Mouse (Mus musculus) CD4-positive, CD25-positive, alpha-beta regulatory T cell, adult 4 months (primary cell): ENCODE measurements around the gene Rcsd1. TPM values are rescaled to one million over a fixed set of nuclear protein-coding genes. Genes with fewer than 3 reads are reported as not detected.

Experiments
- ATAC-seq: one replicate; pipeline ENCODE4 v1.8.0; 2017
- polyA plus RNA-seq, 2 experiments: library from polyadenylated mRNA; unstranded; fragments of 100-300 nt; shearing (Covaris generic); gene quantifications; one replicate each; pipeline ENCODE4 v1.2.1; 2017

Rcsd1 gene
- polyA plus RNA-seq, 2 experiments from 2014 or later, result 114 to 159 TPM

GRCm38 (mm10) chr1:165661725-165662124 is 47.8 kb downstream of the Rcsd1 start:
- no peak for ATAC-seq

GRCm38 (mm10) chr1:165661191-165661590 is 48.4 kb downstream of the Rcsd1 start:
- peak; percentile 12 for ATAC-seq

- peak; percentile 72 for ATAC-seq
Measured at GRCm38 (mm10) chr1:165660774-165661173, 48.8 kb downstream of the Rcsd1 start.

DNA sequence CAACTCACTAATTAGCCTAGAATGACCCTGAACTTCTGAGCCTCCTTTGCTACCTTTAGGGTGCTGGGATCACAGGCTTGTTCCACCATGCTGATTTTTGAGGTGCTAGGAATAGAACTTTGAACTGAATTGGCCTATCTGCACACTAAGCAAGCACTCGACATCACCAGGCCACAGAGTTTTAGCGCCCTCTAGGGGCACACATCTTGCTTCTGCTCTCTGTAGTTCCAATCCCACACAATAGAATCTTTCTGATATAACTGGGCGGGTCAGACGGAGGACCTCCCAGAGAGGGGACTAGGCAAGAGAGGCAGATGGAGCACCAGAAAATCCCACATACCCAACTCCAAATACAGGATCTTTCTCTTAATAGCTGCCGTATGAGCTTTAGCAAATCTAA is 51.0 kb downstream of the Rcsd1 start:
- no peak for ATAC-seq

DNA sequence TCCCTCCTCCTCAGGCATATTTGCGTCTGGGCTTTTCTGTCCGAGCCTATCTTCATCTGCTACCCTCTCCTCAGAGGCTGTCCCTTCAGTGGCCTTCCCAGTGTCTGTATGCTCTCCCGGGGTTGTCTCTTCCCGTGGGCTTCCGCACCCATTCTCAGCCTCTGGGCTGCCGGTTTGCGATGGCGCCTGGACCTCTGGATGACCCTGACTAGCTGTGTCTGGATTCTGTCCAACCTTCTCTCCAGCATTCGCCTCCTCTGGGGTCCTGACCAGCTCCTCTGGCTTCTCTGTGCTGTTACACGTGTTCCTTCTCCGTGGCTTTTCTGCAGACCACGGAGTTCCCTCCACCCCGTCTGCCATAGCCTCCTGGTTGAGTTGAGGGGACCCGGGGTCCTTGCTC is 54.1 kb downstream of the Rcsd1 start:
- no peak for ATAC-seq

- ATAC-seq, result no peak
Measured at GRCm38 (mm10) chr1:165655022-165655421, 54.5 kb downstream of the Rcsd1 start.

- no peak for ATAC-seq
Measured at GRCm38 (mm10) chr1:165653126-165653885, 56.3 kb downstream of the Rcsd1 start.

DNA sequence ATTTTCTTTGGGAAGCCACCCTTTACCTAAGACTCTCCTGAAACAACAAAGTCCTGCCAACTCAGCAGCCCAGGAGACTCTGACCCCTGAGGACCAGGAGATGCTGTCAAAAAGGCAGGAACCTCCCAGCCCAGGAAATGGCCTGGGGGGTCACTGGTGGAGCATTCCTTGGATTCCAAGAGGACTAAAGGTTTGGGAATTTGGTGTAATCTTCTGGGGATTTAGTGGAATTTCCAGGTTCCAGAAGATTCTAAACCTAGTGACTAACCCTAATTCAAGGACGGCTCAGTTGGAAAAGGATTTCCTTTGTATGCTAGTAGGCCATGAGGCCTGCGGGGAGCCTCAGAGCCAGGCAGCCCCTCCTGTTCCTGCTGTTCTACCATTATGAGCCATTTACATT is 57.0 kb downstream of the Rcsd1 start:
- no peak for ATAC-seq

DNA sequence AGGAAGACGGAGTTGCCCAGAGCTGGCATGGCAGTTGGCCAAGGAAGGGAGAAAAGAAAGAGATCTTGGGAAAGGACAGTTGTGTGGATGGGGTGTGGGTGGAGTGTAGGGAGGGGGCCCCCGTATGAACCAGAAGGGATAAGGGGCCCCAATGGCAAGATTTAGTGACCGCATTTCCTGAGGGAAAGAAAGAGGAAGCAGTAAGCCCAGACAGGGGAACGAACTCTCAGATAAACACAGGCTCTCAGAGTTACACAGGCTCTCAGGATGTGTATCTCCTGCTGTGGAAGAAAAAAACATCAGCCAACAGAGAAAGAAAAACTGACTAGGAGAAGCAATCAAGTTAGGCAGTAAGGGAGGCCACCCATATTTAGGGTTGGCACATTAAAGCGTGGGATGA is 58.4 kb downstream of the Rcsd1 start:
- no peak for ATAC-seq

DNA sequence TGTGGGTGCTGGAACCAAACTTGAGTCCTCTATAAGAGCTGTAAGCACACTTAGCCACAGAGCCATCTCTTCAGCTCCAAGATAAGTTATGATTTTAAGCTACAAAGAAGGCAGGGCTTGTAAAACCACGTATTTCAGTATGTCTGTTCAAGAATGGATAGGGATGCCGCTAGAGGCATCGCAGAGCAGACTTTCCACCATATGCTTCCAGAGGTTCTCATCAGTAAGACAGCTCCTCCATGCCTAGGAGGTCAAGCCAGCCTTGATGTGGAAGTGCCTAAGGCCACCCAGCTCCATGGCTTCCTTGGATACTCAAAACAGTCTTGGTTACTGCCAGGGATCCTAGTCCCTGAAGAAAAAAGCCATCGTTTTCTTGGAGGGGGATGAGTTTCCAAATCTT is 64.5 kb downstream of the Rcsd1 start:
- ATAC-seq, result no peak

GRCm38 (mm10) chr1:165643735-165644134 is 65.8 kb downstream of the Rcsd1 start:
- ATAC-seq, result no peak

GRCm38 (mm10) chr1:165642780-165643311 is 66.7 kb downstream of the Rcsd1 start:
- no peak for ATAC-seq

- ATAC-seq, result peak; percentile 76
Measured at GRCm38 (mm10) chr1:165641786-165642771, 67.5 kb downstream of the Rcsd1 start.

DNA sequence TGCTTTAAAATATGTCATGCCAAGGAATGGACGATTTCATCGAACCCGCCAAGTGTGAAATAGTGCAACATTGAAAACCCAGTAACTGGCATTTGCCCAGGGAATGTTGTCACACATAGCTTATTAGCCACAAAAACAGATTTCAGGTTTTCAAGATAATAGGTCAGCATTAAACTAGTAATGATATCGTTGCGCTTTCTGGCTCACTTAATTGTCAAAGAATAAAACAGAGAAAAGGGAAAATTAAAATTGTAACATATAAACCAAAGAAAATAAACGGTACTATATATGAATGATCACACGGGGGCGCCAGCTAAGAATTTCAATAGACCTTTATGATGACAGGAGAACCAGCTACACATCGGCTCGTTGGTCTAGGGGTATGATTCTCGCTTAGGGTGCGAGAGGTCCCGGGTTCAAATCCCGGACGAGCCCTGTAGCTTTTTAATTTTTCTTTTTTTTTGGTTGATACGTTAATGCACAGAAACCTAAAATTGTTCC is 68.2 kb downstream of the Rcsd1 start:
- peak; percentile 69 for ATAC-seq

GRCm38 (mm10) chr1:165636289-165636688 is 73.3 kb downstream of the Rcsd1 start:
- ATAC-seq, result no peak

GRCm38 (mm10) chr1:165635055-165635897 is 74.3 kb downstream of the Rcsd1 start:
- no peak for ATAC-seq

DNA sequence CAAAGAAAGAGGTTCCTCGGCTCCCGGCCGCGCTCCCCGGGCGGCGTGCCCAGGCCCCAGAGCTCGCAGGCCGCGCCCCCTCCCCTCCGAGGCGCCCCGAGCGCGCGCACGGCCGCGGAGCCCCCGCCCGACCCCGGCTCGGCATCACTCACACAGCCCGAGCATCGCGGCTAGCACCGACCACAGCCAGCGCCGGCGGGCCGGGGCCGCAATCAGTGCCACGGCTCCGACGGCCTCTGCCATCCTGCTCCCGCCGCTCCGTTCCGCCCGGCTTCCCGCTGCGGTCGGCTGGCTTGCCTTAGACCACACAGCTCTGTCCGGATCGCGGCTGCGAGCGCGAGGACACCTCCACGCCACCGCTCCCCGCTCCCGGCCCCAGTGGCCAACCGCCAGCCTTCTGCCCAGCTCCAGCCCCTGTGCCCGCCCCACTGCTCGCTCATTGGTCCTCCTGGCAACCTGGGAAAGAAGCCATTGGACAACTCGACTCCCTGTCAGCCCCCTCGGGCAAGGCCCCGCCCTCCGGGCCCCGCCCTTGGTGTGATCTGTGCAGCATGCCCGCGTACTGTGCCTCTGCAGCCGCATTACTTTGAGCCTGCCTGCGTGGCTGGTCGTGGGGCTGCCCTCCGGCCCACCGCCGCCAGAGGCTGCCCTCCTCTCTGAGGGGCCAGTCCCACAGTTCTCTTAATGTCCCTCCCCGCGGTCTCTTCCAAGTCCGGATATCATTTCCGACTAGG is 75.2 kb downstream of the Rcsd1 start, which contains the start of gene Mpzl1:
Gene Mpzl1, minus strand, starts transcription at position 388 of the 734 bp plus-strand sequence.
- peak; percentile 100 for ATAC-seq

DNA sequence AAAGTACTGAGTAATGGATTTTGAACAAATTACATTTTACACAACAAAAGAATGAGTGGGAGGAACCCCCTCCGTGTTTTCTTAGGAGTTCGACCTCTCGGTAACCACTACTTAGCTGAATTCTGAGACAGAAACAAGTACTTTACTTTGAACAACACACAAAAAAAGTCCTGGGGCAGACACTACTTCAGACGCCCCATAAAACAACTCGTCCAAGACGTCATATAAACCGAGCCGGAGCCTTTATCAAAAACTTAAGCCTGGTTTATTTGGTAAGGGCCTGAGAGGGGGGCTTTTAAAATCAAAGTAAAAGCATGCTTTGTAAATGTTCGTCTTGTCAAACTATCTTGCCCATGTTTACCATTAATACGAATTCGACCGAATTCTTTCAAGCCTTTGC is 76.2 kb downstream of the Rcsd1 start:
- ATAC-seq, result no peak

- ATAC-seq, result no peak
Measured at GRCm38 (mm10) chr1:165631136-165631535, 78.4 kb downstream of the Rcsd1 start.

DNA sequence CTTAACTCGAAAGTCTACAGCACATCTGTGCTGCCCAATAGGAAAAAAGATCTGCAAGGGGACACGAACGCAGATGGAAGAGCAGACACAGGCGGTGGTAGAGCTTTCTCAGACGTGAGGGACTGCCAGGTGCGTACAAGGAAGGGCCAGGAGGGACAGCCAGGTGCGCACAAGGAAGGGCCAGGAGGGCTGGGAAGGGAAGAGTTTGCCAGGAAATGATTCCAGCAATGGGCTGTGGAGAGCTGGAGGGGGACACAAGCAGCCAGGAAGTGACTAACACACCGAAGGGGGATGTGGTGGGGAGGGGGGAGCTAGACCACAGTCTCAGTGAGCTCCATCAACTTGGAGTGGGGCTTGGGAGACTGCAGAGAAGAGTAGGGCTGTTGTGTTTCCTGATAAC is 79.6 kb downstream of the Rcsd1 start:
- no peak for ATAC-seq

DNA sequence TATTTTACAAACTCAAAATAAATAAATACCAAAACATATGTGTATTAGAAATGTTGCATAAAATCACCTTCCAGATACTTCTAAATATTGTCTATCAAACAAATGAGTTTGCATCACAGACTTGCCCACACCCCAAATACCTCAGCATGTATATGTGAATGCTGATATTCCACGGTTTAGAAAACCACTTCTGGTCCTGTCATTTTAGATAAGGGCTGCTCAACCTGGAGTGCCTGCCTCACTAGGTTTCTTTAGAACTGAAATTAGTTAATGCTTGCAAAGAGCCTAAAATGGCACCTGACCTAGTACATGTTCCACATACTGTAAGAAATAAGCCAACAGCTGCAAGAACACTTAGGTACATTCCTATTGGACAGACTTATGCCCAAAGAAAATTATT is 81.0 kb downstream of the Rcsd1 start:
- ATAC-seq, result no peak
